Mouse (Mus musculus) heart, adult 2 months (tissue): ENCODE results near the gene Xntrpc.

ENCODE experiments used
- CTCF ChIP-seq: fragments of 200-600 bp; IDR thresholded peaks from 2 replicates; pipeline ENCODE4 v1.8.1; 2022; ENCODE audit warnings: antibody characterized with exemption, mild to moderate bottlenecking, moderate library complexity
- EP300 ChIP-seq: fragments of 200-500 bp; IDR thresholded peaks from 2 replicates; pipeline ENCODE4 v1.6.1; 2011; ENCODE audit warnings: low read depth, low read length, control low read depth; ENCODE audit not compliant: insufficient read depth
- POLR2A ChIP-seq: fragments of 200-500 bp; IDR thresholded peaks from 2 replicates; pipeline ENCODE4 v1.6.1; 2011; ENCODE audit warnings: mild to moderate bottlenecking, low read depth, low read length, control low read depth; ENCODE audit not compliant: insufficient read depth

GRCm38 (mm10) chr7:102081784-102082183, 16.3 kb downstream of the Xntrpc start:
- no peak for TF ChIP-seq CTCF
- no peak for TF ChIP-seq POLR2A
- no peak for TF ChIP-seq EP300
